Mouse (Mus musculus): ENCODE measurements at regions not wholly inside any gene's neighbourhood (a gene's known extent, or its start where the extent isn't known, plus 50 kb on each side); places are given as distances from the start of the nearest gene placed in this dataset.

DNA sequence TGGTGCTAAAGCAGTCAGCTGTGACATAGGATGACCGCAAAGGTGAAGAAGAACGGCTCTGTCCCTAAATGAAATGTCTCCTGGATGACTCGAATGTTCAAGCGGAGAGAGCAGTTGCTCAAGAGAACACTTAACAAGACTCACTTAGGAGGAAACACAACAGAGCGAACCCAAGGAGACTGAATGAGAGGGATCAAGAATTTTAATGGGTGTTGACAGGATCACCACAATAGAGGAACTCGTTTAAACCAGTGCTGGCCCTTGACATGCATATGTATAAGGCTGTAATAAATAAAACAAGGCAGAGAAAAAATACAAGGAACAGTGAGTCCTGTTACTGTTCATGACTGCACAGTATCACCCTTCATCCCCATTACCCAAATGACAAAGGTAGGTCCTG is 134.4 kb upstream of the Id4 start:
- TF ChIP-seq POLR2A (IDR thresholded peaks at IDR 0.05; ENCODE audit: insufficient read depth, low read depth, low read length): no peak
- TF ChIP-seq CTCF (IDR thresholded peaks at IDR 0.05; ENCODE audit: insufficient read depth, low read depth, low read length): no peak

Measured in olfactory bulb, adult 2 months (tissue).